Mouse (Mus musculus): ENCODE measurements around the gene Nacc2. TPM values are rescaled to one million over a fixed set of nuclear protein-coding genes. Genes with fewer than 3 reads are reported as not detected.

The Nacc2 gene
- polyA plus RNA-seq, 1 experiment from 2014 or later = 4.7 TPM

DNA sequence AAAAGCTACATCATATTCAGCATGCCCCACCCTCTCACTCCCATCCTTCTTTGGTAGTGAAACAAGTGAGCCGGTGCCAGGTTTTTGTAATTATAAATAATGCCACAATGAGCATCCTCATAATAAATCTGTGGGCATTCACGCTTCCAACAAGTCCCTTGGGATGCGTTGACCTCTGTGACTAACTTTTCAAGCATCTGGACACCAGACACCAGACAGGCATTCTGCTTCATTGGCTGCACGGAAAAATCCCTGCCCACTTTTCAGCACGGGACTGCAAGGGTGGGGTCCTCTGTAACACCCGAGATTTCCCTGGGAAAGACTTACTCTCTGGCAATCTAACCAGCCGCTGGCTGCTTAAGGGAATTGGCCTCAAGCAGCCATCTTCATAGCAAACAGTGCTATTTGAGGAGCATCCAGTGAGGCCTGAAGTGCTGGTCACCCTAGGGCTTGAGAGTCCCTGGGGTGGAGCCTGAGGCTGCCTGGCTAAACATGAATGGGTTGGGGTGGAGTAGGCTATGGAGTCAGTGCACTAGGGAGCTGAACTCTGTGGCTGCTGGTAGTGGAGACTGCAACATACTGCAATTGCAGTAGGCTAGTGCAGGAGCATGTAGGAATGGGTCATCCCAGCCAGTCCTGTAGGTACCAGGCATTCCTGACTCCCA lies 24.8 kb upstream of the Nacc2 start:
- Histone ChIP-seq H3K4me2 (no peak overlapping the region), H3K27ac (no peak overlapping the region), H3K36me3 (no peaks in the 10 kb centered on the region), H3K4me3 (replicated peaks) (no peak overlapping the region), H3K27me3 (no peaks in the 10 kb centered on the region; the same call in 1 of the 2 replicates), H3K9me3 (no peaks in the 10 kb centered on the region), H3K4me1 (replicated peaks) (peaks cover 13% of the 10 kb centered on the region; the same call in 1 of the 2 replicates), H3K9ac (replicated peaks) (0 out of 2 replicates have a peak overlapping the region, but pooled peaks have one; percentile 23)
- 29% methylated on average over 7 of the region's 7 CpGs for WGBS
- no peak for ATAC-seq (ENCODE audit: insufficient number of reproducible peaks, insufficient read depth, low FRiP score, low TSS enrichment, low read depth)

DNA sequence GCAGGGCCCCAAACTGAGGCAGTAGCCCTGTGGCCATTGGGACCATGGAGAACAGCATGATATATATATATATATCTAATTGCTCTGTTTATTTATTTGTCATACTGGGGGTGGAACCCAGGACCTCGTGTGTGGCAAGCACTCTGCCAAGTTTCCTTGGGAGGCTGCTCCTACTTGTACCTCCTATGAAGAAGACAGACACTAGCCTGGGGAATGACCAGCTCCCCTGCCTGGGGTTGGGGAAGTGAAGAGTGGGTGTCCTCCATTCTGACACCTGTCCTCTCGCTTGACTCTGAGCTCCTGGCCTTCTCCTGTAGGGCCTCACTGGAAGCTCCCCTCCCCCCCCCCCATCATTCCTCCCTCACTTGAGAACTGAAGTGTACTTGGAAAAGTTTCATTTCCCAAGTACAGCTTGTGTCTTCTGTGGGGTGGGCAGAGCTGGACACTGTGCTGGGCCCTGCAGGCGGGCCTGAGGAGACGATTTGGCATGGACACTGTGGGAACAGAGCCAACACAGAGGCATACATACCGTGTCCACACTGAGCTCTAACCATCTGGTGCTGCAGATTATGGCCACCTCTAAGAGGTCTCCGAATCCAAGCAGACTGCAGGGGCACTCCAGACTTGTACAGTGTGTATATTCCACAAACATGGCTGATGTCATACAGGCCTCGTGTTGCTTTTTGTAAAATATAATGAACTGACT lies 23.5 kb upstream of the Nacc2 start:
- Histone ChIP-seq H3K4me3 (replicated peaks) (no peak overlapping the region), H3K27ac (no peak overlapping the region), H3K4me1 (replicated peaks) (peaks cover 13% of the 10 kb centered on the region; the same call in 1 of the 2 replicates), H3K9me3 (no peaks in the 10 kb centered on the region), H3K9ac (replicated peaks) (no peak overlapping the region; the same call in 1 of the 2 replicates), H3K4me2 (no peak overlapping the region), H3K27me3 (no peaks in the 10 kb centered on the region; the same call in 1 of the 2 replicates), H3K36me3 (no peaks in the 10 kb centered on the region)
- 68% methylated on average over 7 of the region's 7 CpGs for WGBS
- no peak for ATAC-seq (ENCODE audit: insufficient number of reproducible peaks, insufficient read depth, low FRiP score, low TSS enrichment, low read depth)

DNA sequence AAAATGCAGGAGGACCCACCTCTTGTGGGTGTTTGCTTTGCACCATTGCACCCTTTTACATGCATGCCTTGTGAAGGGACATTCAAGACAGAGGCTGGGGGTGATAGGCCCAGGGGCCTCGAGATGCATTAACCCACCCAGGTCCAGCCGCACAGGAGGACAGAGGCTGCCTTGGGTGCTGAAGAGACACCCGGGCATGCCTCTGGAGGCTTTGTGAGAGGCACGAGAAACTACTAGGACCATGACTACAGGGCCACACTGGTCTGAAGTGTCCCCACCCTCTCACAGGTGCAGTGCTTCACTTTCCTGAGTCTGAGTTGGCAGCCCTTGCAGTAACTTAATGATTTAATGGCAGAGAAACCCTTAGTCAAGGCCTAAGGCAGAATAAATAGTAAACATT lies 22.1 kb upstream of the Nacc2 start:
- Histone ChIP-seq H3K9me3 (no peaks in the 10 kb centered on the region), H3K27me3 (no peaks in the 10 kb centered on the region; the same call in 1 of the 2 replicates), H3K4me1 (replicated peaks) (peaks cover 20% of the 10 kb centered on the region), H3K27ac (no peak overlapping the region), H3K4me2 (no peak overlapping the region), H3K36me3 (no peaks in the 10 kb centered on the region), H3K9ac (replicated peaks) (no peak overlapping the region), H3K4me3 (replicated peaks) (no peak overlapping the region)
- no peak for ATAC-seq (ENCODE audit: insufficient number of reproducible peaks, insufficient read depth, low FRiP score, low TSS enrichment, low read depth)
- WGBS = 88% methylated on average over 4 of the region's 4 CpGs

DNA sequence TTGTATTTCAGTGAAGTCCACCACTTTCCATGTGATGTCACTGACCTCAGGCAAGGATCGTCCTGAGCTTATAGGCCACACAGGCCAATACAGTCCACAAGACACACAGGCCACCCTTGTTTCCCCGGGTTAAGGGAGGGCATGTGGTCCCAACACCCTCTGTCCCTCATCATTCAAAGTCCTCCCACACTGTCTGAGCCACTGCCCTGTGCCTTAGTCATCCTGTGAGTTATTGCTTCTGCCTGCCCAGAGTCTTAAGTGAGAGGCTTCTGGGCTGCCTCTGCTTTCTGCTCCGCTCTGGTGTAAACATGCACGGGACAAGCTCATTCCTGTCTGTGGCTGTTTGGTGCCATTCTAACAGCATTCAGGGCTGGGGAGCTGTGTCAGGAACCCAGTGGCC lies 21.3 kb upstream of the Nacc2 start:
- ATAC-seq (ENCODE audit: insufficient number of reproducible peaks, insufficient read depth, low FRiP score, low TSS enrichment, low read depth) = no peak
- H3K27ac ChIP-seq = no peak overlapping the region
- no peaks in the 10 kb centered on the region for H3K9me3 ChIP-seq
- no peak overlapping the region for H3K4me2 ChIP-seq
- H3K36me3 ChIP-seq = no peaks in the 10 kb centered on the region
- 50% methylated on average over 4 of the region's 4 CpGs for WGBS
- H3K4me3 ChIP-seq (replicated peaks) = no peak overlapping the region
- peaks cover 21% of the 10 kb centered on the region for H3K4me1 ChIP-seq (replicated peaks)
- no peak overlapping the region for H3K9ac ChIP-seq (replicated peaks)
- no peaks in the 10 kb centered on the region for H3K27me3 ChIP-seq

DNA sequence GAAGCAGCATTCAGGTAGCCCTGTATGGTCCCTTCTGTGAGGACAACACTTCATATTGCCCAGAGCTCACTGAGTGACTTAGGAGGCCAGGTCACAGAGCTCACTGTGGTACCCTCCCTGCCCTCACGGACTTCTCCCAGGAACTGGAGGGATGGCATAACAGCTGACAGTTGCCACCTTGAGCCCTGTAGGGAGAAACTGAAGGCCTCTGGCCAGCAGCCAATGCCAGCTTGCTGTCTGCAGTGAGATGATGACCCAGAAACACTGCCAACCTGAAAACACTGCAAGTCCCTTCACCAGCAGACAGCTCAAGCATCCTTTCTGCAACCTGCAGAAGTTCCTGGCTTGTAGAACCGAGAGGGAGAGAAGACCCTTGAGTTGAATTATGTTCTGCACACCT lies 20.5 kb upstream of the Nacc2 start:
- 70% methylated on average over 2 of the region's 2 CpGs for WGBS
- no peak for ATAC-seq (ENCODE audit: insufficient number of reproducible peaks, insufficient read depth, low FRiP score, low TSS enrichment, low read depth)
- H3K4me1 ChIP-seq (replicated peaks) = peaks cover 28% of the 10 kb centered on the region
- H3K9me3 ChIP-seq = no peaks in the 10 kb centered on the region
- no peak overlapping the region for H3K9ac ChIP-seq (replicated peaks)
- H3K4me2 ChIP-seq = no peak overlapping the region
- H3K27me3 ChIP-seq = no peaks in the 10 kb centered on the region
- H3K36me3 ChIP-seq = peaks cover under 1% of the 10 kb centered on the region; the same call in 1 of the 2 replicates
- H3K4me3 ChIP-seq (replicated peaks) = no peak overlapping the region
- no peak overlapping the region for H3K27ac ChIP-seq

DNA sequence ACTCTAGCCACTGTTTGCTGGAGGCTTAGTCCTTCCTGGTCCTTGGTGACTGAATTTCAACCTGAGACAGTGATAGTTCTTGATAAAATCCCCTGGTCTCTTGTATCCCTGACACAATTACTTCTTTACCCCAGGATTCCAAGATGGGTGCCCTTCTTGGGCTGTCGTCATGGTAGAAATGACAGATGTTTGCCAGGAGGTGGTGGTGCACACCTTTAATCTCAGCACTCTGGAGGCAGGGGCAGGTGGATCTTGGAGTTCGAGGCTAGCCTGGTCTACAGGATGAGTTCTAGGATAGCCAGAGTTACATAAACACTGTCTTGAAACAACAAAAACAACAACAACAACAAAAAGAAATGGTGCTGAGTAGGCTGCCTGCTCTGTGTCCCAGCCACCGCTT lies 20.0 kb upstream of the Nacc2 start:
- Histone ChIP-seq H3K4me2 (no peak overlapping the region), H3K27me3 (no peaks in the 10 kb centered on the region), H3K9me3 (no peaks in the 10 kb centered on the region), H3K4me3 (replicated peaks) (no peak overlapping the region), H3K9ac (replicated peaks) (no peak overlapping the region), H3K36me3 (peaks cover 5% of the 10 kb centered on the region; the same call in 1 of the 2 replicates), H3K27ac (no peak overlapping the region), H3K4me1 (replicated peaks) (peaks cover 26% of the 10 kb centered on the region)
- WGBS = 86% methylated on average over 3 of the region's 3 CpGs
- no peak for ATAC-seq (ENCODE audit: insufficient number of reproducible peaks, insufficient read depth, low FRiP score, low TSS enrichment, low read depth)

DNA sequence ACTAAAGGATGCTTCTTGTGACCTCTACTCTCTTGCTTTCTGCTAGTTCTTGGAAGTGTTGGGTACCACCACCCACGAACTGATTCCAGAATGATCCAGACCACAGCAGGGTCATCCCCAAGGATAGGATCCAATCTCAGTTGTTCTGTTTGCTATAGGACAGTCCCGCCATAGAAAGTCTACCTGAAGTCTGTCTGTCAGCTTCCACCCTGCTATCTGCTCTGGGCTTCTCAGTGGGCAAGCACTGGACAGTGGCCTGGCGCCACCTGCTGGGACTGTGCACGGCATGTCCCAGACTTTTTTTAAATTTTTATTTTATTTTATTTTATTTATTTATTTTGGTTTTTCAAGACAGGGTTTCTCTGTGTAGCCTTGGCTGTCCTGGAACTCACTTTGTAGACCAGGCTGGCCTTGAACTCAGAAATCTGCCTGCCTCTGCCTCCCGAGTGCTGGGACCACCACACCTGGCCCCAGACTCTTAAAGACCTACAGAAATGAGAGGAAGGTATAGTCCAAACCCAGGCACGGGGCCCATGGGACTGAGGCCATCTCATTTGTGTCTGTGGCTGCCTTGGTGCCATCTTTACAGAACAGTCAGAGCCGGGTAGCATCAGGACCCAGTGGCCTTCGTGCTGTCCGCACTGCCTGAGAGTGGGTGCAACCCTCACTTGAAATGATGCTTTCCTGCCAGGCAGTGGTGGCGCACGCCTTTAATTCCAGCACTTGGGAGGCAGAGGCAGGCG lies 19.0 kb upstream of the Nacc2 start:
- 63% methylated on average over 12 of the region's 12 CpGs for WGBS
- H3K9ac ChIP-seq (replicated peaks) = no peak overlapping the region
- H3K27ac ChIP-seq = no peak overlapping the region
- peaks cover 19% of the 10 kb centered on the region for H3K4me1 ChIP-seq (replicated peaks)
- no peaks in the 10 kb centered on the region for H3K27me3 ChIP-seq
- no peak overlapping the region for H3K4me2 ChIP-seq
- H3K9me3 ChIP-seq = no peaks in the 10 kb centered on the region
- H3K36me3 ChIP-seq = peaks cover 14% of the 10 kb centered on the region
- no peak overlapping the region for H3K4me3 ChIP-seq (replicated peaks)
- ATAC-seq (ENCODE audit: insufficient number of reproducible peaks, insufficient read depth, low FRiP score, low TSS enrichment, low read depth) = no peak

DNA sequence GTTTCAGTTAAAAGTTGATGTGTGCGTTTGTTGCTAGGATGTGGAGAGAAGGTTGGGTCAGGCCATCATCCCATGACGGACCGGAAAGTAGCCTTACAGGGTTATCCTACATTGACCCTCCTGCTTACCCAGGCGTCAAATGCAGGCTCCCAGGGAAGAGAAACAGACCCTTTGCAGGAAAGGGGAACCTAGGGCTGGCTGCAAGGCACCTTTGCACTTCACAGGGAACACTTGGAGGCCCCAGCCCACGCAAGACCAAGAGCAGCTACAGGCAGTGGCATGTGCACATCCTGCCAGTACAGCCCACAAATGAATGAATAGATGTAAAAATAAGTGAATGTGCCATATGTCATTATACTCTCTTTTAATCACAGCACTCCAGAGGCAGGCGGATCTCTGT lies 17.9 kb upstream of the Nacc2 start:
- no peak overlapping the region; the same call in 1 of the 2 replicates for H3K27ac ChIP-seq
- peaks cover 20% of the 10 kb centered on the region for H3K36me3 ChIP-seq
- no peaks in the 10 kb centered on the region for H3K9me3 ChIP-seq
- no peak for ATAC-seq (ENCODE audit: insufficient number of reproducible peaks, insufficient read depth, low FRiP score, low TSS enrichment, low read depth)
- H3K4me1 ChIP-seq (replicated peaks) = peaks cover 19% of the 10 kb centered on the region
- WGBS = 18% methylated on average over 6 of the region's 6 CpGs
- peak overlapping the region; percentile 87 for H3K4me2 ChIP-seq
- H3K4me3 ChIP-seq (replicated peaks) = peak overlapping the region; percentile 92
- no peaks in the 10 kb centered on the region for H3K27me3 ChIP-seq
- H3K9ac ChIP-seq (replicated peaks) = peak overlapping the region; percentile 65

DNA sequence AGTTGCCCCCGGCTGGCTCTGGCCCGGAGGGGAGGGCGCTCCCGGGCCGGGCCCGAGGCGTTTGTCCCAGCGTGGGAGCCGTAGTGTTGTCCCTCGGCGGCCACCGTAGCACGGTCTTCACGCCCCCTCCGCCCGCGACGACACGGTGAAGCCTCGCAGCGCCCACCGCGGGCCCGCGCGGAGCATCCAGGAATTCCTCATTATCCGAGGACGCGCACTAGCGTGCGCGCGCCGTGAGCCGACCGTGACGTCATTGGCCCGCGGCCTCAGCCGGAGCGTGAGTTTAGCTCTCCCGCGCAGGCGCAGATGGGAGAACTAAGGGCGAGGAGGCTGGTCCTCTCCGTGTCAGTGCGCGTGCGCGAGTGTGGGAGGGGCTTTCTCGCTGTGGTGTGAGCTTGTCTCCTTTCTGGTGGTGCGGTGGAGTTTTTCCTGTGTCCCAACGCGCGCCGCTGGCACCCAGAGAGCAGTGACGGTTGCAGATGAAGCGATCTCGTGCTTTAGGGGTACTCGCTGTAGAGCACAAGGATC lies 17.3 kb upstream of the Nacc2 start:
- Histone ChIP-seq H3K9ac (replicated peaks) (peak overlapping the region; percentile 87), H3K27me3 (no peaks in the 10 kb centered on the region), H3K9me3 (no peaks in the 10 kb centered on the region), H3K27ac (peak overlapping the region; percentile 95), H3K4me2 (peak overlapping the region; percentile 87), H3K36me3 (peaks cover 20% of the 10 kb centered on the region), H3K4me3 (replicated peaks) (peak overlapping the region; percentile 92), H3K4me1 (replicated peaks) (peaks cover 19% of the 10 kb centered on the region)
- peak; percentile 75 for ATAC-seq (ENCODE audit: insufficient number of reproducible peaks, insufficient read depth, low FRiP score, low TSS enrichment, low read depth)
- under 1% methylated on average over 57 of the region's 60 CpGs for WGBS

DNA sequence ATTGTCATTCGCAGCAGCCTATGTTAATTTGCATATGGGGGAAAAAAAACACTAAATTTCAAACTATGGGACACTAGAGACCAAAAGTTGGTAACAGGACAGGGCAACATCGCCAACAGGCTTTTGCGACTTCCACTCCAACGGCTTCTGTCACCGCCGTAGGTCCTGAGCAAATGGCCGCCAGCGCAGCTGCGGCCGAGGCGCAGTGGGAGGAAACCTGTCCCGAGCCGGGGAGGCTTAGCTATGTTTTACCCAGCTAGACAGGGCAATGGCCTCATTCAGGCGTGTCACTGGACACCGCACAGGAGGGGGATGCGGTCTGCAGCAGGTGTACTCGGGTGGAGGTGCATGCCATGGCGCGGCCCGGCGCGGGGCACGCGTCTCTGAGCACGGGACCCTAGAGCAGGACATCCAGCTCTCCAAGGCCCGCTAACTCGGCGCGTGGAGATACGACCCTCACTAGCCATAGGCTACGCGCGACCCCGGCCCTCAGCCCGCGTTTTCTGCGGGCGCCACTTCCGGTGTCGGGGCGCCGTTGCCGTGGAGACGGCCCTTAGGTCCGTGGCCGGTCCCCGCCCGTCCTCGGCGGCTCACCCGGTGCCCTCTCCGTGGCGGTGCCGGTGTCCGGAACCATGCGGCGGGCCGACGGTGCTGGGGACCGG lies 16.7 kb upstream of the Nacc2 start:
- Histone ChIP-seq H3K9ac (replicated peaks) (peak overlapping the region; percentile 87), H3K4me2 (peak overlapping the region; percentile 87), H3K4me1 (replicated peaks) (peaks cover 19% of the 10 kb centered on the region), H3K9me3 (no peaks in the 10 kb centered on the region), H3K27ac (peak overlapping the region; percentile 95), H3K27me3 (no peaks in the 10 kb centered on the region), H3K36me3 (peaks cover 20% of the 10 kb centered on the region), H3K4me3 (replicated peaks) (peak overlapping the region; percentile 92)
- ATAC-seq (ENCODE audit: insufficient number of reproducible peaks, insufficient read depth, low FRiP score, low TSS enrichment, low read depth) = peak; percentile 67
- WGBS = under 1% methylated on average over 60 of the region's 60 CpGs

Data from limb, embryonic 12.5 days (tissue).